Mouse (Mus musculus) macrophage (primary cell): ENCODE results near the gene Gar1. TPM values are rescaled to one million over a fixed set of nuclear protein-coding genes. Genes with fewer than 3 reads are reported as not detected.

ENCODE experiments used
- H3K27ac ChIP-seq: fragments of 350-480 bp; formaldehyde crosslinking; 2 replicates; pipeline ENCODE4 v1.9.0; 2021
- H3K36me3 ChIP-seq: fragments of 350-480 bp; formaldehyde crosslinking; 2 replicates; pipeline ENCODE4 v1.9.0; 2021; ENCODE audit errors: inconsistent target
- H3K4me3 ChIP-seq: fragments of 350-480 bp; formaldehyde crosslinking; 2 replicates; pipeline ENCODE4 v1.9.0; 2021; ENCODE audit errors: inconsistent target
- H3K79me2 ChIP-seq: fragments of 350-480 bp; formaldehyde crosslinking; 2 replicates; pipeline ENCODE4 v1.9.0; 2021; ENCODE audit errors: inconsistent target
- WGBS: methylation state at CpG from one replicate; pipeline ENCODE4 v1.1.7; 2026; ENCODE audit warnings: inconsistent platforms; ENCODE audit not compliant: missing documents; 5-methylcytosine and 5-hydroxymethylcytosine counted together
- polyA plus RNA-seq: library from polyadenylated mRNA; stranded (reverse); fragments of 250-400 nt; gene quantifications from 3 replicates; pipeline ENCODE4 v1.2.4, GENCODE M21; 2018; ENCODE audit warnings: inconsistent platforms

Gar1 gene
- polyA plus RNA-seq, 1 experiment from 2014 or later: 36.2 TPM

- WGBS: 98% methylated on average over 4 of the region's 5 CpGs
- Histone ChIP-seq H3K27ac (no peak overlapping the region), H3K79me2 (peaks cover 33% of the 10 kb centered on the region), H3K4me3 (no peak overlapping the region), H3K36me3 (no peaks in the 10 kb centered on the region)
These were observed 3.5 kb downstream of the Gar1 start for GRCm38 (mm10) chr3:129827691-129828090.

- Histone ChIP-seq H3K79me2 (peaks cover 33% of the 10 kb centered on the region), H3K4me3 (no peak overlapping the region), H3K27ac (no peak overlapping the region), H3K36me3 (no peaks in the 10 kb centered on the region)
- 75% methylated on average over 10 of the region's 10 CpGs for WGBS
These were observed 4.5 kb downstream of the Gar1 start for GRCm38 (mm10) chr3:129826691-129827090.

DNA sequence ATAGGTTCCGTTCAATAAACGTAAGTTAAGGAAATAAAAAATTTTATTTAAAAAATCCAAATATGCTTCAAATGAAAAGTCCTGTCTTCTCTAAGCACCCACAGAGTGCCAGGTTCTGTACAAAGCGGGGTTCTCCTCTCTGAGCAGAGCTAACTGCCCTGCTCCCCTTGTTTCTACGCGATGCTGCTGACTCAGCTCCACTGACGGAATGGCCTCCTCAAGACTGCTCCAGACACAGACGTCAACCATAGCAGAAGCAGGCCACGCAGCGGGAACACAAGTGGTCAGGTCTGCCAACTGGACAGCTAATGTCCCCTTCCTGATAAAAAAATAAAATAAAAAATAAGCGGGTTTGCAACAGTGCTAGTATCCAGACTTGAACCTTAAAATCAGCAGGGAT is 6.3 kb downstream of the Gar1 start:
- H3K79me2 ChIP-seq: peaks cover 28% of the 10 kb centered on the region
- H3K4me3 ChIP-seq: no peak overlapping the region
- 95% methylated on average over 10 of the region's 10 CpGs for WGBS
- no peaks in the 10 kb centered on the region for H3K36me3 ChIP-seq
- no peak overlapping the region for H3K27ac ChIP-seq

DNA sequence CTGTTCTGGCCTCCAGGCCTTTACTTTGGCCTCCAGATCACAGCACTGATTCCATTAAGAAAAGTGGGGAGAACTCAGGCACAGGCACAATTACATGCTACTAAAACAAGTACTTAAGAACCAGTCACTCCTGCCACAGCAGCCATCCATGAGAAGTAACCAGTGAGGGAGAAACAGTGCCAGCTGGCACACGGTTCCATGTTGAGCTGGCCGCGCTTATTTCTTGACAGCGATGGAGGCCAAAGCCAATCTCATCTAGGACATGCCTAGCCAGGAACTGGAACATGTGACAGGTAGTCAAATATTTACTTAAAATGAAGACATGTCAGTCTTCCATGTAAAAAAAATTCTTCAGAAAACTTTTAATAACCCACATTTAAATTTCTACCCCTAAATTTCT is 7.0 kb downstream of the Gar1 start:
- Histone ChIP-seq H3K36me3 (no peaks in the 10 kb centered on the region), H3K27ac (no peak overlapping the region), H3K79me2 (peaks cover 21% of the 10 kb centered on the region), H3K4me3 (no peak overlapping the region)
- WGBS: 89% methylated on average over 4 of the region's 4 CpGs

DNA sequence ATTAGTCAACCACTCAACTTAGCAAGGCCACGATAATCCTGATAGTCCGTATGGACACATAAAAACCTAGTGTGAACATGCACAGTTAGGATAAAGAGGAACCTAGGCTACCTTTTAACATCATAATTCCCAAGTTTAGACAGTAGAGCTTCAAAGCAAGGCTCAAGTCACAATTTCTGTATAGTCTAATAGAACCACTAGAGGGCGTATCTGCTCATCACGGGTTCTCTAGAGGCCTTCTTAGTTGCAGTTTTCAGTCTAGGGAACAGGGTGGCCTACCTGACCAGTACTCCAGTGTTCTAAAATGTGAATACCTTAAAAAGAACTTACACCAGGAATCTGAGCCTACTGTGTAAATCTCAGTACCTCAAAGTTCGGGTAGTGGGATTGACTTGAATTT is 7.9 kb downstream of the Gar1 start:
- H3K4me3 ChIP-seq: no peak overlapping the region
- H3K27ac ChIP-seq: no peak overlapping the region
- 54% methylated on average over 5 of the region's 5 CpGs for WGBS
- peaks cover 12% of the 10 kb centered on the region for H3K79me2 ChIP-seq
- H3K36me3 ChIP-seq: no peaks in the 10 kb centered on the region

DNA sequence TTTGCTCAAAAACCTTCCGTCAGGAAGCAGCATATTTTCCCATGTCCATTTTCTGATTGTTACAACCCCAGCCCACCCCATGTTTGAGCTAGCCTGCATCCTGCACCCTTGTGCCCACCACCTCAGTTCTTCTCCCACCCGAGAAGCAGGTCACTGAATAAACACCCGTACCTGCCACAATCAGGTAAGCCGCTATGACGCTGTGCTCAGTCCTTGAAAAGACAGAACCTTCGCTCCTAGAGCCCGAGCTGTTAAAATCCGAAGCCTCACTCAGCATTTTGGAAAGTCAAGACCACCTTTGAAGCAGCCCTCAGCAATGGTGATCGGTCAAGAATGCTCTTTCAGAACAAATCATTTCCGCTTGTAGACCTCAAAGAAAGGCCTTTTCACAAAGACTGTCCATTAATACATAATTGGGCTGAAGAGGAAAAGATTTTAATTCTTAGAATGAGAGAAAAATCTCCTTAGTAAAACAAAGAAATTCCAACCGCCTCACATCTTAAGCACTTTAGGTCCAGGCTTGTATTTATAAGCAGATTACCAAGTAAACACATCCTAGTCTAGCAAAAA is 8.9 kb downstream of the Gar1 start, which contains the start of gene Rrh:
TSS of gene Rrh (minus strand) at position 382 of the 570 bp plus-strand sequence.
- no peak within 1 kb of the TSS for H3K4me3 ChIP-seq
- peaks cover 2% of the 10 kb centered on the region; the same call in 1 of the 2 replicates for H3K79me2 ChIP-seq
- no peaks in the 10 kb centered on the region for H3K36me3 ChIP-seq
- WGBS: 98% methylated on average over 11 of the region's 11 CpGs
- no peak within 1 kb of the TSS for H3K27ac ChIP-seq

- WGBS: 96% methylated on average over 8 of the region's 8 CpGs
- H3K4me3 ChIP-seq: no peak overlapping the region
These were observed 9.5 kb downstream of the Gar1 start for GRCm38 (mm10) chr3:129821736-129822135.

GRCm38 (mm10) chr3:129820847-129821246 is 10.3 kb downstream of the Gar1 start:
- WGBS: 77% methylated on average over 9 of the region's 9 CpGs
- Histone ChIP-seq H3K27ac (no peak overlapping the region), H3K36me3 (no peaks in the 10 kb centered on the region), H3K4me3 (no peak overlapping the region), H3K79me2 (no peaks in the 10 kb centered on the region)

More at GRCm38 (mm10) chr3:129821736-129822135, 9.5 kb downstream of the Gar1 start:
- no peaks in the 10 kb centered on the region; the same call in 1 of the 2 replicates for H3K79me2 ChIP-seq
- H3K36me3 ChIP-seq: no peaks in the 10 kb centered on the region
- no peak overlapping the region for H3K27ac ChIP-seq

DNA sequence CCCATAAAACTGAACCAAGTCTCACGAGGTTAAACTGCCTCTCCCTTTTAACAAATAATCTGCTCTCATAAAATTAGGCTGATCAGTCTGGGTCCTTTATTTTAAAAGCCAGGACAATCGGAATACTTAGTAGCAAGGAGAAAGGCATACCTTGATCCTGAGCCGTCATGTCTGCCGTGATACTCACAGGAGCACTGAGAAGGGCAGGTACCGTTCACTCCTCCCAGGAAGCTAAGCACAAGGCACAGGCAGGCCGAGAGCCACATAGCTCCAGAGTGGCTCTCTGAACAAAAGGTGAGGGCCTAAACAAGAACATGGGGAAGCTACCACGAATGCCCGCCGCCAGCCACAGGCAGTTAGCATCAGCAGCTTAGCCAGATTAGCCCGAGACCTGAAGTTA is 27.4 kb downstream of the Gar1 start, which contains the start of gene Lrit3:
TSS of gene Lrit3 (minus strand) at position 266 of the 400 bp plus-strand sequence.
- 87% methylated on average over 10 of the region's 10 CpGs for WGBS
- Histone ChIP-seq H3K4me3 (no peak within 1 kb of the TSS), H3K79me2 (no peaks in the 10 kb centered on the region), H3K36me3 (no peaks in the 10 kb centered on the region), H3K27ac (no peak within 1 kb of the TSS)

DNA sequence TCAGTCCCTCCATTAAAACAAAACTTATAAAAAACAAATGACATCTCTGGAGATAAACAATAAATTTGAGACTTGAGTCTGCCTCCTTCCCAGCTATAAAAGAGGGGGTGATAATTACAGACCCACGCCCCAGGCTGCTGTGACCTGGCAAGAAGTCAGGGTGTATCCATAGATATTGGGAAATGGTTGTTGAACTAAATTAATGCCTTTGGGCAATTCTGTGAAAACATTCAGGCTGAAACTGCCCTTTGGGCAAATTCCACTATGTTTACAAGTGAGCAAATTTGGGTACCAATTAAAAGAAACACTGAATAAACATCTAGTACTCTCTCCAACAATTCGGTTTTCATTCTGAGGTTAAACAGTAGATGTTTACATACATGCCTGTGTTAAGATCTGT is 32.2 kb downstream of the Gar1 start:
- H3K4me3 ChIP-seq: no peak overlapping the region
- H3K27ac ChIP-seq: no peak overlapping the region
- 80% methylated on average over 2 of the region's 2 CpGs for WGBS
- no peaks in the 10 kb centered on the region for H3K36me3 ChIP-seq
- H3K79me2 ChIP-seq: no peaks in the 10 kb centered on the region

DNA sequence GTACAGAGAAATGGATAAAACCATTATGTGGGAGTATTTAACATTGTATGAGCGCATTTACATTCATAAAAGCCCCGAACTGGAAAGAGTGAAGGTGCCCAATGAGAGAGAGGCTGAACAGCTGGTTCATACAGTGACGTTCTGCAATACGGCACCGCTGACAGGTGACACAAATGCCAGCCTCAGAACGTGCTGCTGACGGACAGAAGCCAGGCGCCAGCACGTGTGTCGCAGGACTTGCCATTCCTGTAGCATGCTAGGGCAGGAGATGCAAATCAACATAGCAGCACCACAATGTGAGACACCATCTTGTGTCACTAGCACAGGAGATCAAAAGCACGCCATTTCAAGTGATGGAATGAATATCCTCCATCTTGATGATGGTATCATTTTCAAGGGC is 32.6 kb downstream of the Gar1 start:
- Histone ChIP-seq H3K4me3 (no peak overlapping the region), H3K27ac (no peak overlapping the region), H3K36me3 (no peaks in the 10 kb centered on the region), H3K79me2 (no peaks in the 10 kb centered on the region)
- 88% methylated on average over 11 of the region's 11 CpGs for WGBS

DNA sequence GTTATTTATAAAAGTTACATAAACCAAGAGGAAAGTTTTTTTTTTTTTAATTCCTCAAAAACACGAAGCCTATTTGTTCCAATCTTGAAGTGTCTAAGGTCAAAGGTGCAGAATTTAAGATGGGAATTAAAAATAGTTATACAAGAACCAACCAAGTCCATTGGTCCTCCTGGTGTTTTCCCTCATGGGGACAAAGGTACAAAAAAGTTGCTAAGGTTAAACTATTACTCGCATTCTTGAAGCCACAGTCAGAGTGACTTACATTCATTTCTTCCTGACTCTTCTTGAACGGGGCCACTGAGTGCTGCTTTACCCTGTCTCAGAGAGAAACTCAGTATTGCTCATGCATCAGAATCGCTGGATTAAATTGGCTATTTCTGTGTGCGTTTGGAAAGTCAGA is 33.9 kb downstream of the Gar1 start:
- H3K4me3 ChIP-seq: no peak overlapping the region
- 79% methylated on average over 5 of the region's 5 CpGs for WGBS
- H3K36me3 ChIP-seq: no peaks in the 10 kb centered on the region
- H3K27ac ChIP-seq: no peak overlapping the region
- H3K79me2 ChIP-seq: no peaks in the 10 kb centered on the region

DNA sequence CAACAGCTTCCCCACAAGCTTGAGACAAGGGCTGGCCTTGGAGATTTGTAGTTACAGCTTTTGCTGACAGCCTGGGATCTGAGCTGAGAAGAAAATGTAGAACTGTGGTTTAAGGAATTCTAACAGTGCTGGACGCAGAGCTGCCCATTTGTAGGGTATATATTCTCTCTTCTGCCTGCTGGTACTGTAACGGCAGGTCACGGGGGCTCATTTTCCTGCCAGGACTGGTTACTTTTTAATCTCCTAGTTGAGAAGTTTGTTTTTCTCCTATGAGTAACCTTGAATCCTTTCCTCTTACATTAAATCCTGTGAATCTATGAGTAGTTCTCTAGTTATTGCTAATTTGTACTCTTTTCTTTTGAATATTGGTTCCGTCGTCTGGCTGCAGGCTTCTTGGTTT is 37.4 kb downstream of the Gar1 start:
- no peak overlapping the region for H3K27ac ChIP-seq
- WGBS: 93% methylated on average over 5 of the region's 5 CpGs
- H3K79me2 ChIP-seq: no peaks in the 10 kb centered on the region
- H3K4me3 ChIP-seq: no peak overlapping the region
- no peaks in the 10 kb centered on the region for H3K36me3 ChIP-seq

DNA sequence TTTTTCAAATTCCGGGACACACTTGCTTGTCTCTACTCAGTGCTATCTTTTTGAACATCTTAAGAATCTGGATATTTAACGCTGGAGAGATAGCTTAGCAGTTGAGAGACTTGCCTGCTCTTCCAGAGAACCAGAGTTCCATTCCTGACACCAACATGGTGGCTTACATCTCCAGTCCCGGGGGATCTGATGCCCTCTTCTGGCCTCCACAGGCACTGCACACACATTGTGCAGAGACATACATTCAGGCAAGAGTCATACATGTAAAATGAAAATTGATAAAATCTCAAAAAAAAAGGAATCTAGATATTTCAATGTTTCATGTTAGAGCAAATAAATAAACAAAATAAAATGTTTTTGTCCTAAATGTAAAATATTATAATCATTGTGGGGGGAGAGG is 48.5 kb downstream of the Gar1 start:
- Histone ChIP-seq H3K79me2 (no peaks in the 10 kb centered on the region), H3K27ac (no peak overlapping the region), H3K36me3 (no peaks in the 10 kb centered on the region), H3K4me3 (no peak overlapping the region)
- WGBS: 87% methylated on average over 3 of the region's 3 CpGs

GRCm38 (mm10) chr3:129781435-129781834 is 49.8 kb downstream of the Gar1 start:
- WGBS: 71% methylated on average over 10 of the region's 10 CpGs
- H3K79me2 ChIP-seq: no peaks in the 10 kb centered on the region
- H3K4me3 ChIP-seq: no peak overlapping the region
- H3K36me3 ChIP-seq: no peaks in the 10 kb centered on the region
- H3K27ac ChIP-seq: no peak overlapping the region
